Mouse (Mus musculus) heart, embryonic 15.5 days (tissue): ENCODE data around the gene Dhx37. TPM values are rescaled to one million over a fixed set of nuclear protein-coding genes. Genes with fewer than 3 reads are reported as not detected.
"Not testable (repeated sequence)": the region's sequence is repeated elsewhere in the genome, so short reads cannot be mapped to it uniquely, and the experiment has no call there.

Source experiments
- ATAC-seq: fragments of 200-750 bp; cut with Nextera tagmentation; replicated peaks from 2 replicates; pipeline ENCODE4 v1.8.0; 2017; ENCODE audit warnings: low read depth, moderate TSS enrichment; ENCODE audit not compliant: insufficient number of reproducible peaks, insufficient read depth, low FRiP score
- H3K27ac ChIP-seq: fragments of 300-500 bp; sonication (generic); 2 replicates; pipeline ENCODE4 v1.5.1; 2015; ENCODE audit warnings: mild to moderate bottlenecking, inconsistent platforms
- H3K27me3 ChIP-seq: fragments of 300-500 bp; sonication (generic); 2 replicates; pipeline ENCODE4 v1.6.1; 2015; ENCODE audit warnings: inconsistent platforms
- H3K36me3 ChIP-seq: fragments of 300-500 bp; sonication (generic); 2 replicates; pipeline ENCODE4 v1.6.1; 2015; ENCODE audit warnings: mild to moderate bottlenecking, inconsistent platforms
- H3K4me1 ChIP-seq: fragments of 300-500 bp; sonication (generic); replicated peaks from 2 replicates; pipeline ENCODE4 v1.6.1; 2015; ENCODE audit warnings: inconsistent platforms
- H3K4me2 ChIP-seq: fragments of 300-500 bp; sonication (generic); 2 replicates; pipeline ENCODE4 v1.6.1; 2015; ENCODE audit warnings: inconsistent platforms, mild to moderate bottlenecking, moderate library complexity
- H3K4me3 ChIP-seq: fragments of 300-500 bp; sonication (generic); 2 replicates; pipeline ENCODE4 v1.5.1; 2015; ENCODE audit warnings: mild to moderate bottlenecking, inconsistent platforms
- H3K9ac ChIP-seq: fragments of 300-500 bp; sonication (generic); 2 replicates; pipeline ENCODE4 v1.6.1; 2015; ENCODE audit warnings: mild to moderate bottlenecking, inconsistent platforms
- H3K9me3 ChIP-seq: fragments of 300-500 bp; sonication (generic); replicated peaks from 2 replicates; pipeline ENCODE4 v1.6.1; 2016; ENCODE audit warnings: inconsistent platforms
- WGBS: fragments of 180-500 bp; shearing (Covaris S2); methylation state at CpG from one replicate; pipeline ENCODE4 v1.1.7; 2015; ENCODE audit warnings: mixed read lengths; 5-methylcytosine and 5-hydroxymethylcytosine counted together
- polyA plus RNA-seq: library from polyadenylated mRNA; unstranded; fragments of >200 nt; fragmentation: Nextera tagmentation; extraction: Ambion mirVana; gene quantifications from 2 replicates; pipeline ENCODE4 v1.2.1, GENCODE M21; 2015

Dhx37 gene
- polyA plus RNA-seq, 1 experiment from 2014 or later: 7.0 TPM

GRCm38 (mm10) chr5:125426343-125426742, 7.6 kb downstream of the Dhx37 start:
- peak overlapping the region; percentile 53 for H3K27ac ChIP-seq
- no peak overlapping the region for H3K9ac ChIP-seq
- WGBS: 74% methylated on average over 10 of the region's 10 CpGs

DNA sequence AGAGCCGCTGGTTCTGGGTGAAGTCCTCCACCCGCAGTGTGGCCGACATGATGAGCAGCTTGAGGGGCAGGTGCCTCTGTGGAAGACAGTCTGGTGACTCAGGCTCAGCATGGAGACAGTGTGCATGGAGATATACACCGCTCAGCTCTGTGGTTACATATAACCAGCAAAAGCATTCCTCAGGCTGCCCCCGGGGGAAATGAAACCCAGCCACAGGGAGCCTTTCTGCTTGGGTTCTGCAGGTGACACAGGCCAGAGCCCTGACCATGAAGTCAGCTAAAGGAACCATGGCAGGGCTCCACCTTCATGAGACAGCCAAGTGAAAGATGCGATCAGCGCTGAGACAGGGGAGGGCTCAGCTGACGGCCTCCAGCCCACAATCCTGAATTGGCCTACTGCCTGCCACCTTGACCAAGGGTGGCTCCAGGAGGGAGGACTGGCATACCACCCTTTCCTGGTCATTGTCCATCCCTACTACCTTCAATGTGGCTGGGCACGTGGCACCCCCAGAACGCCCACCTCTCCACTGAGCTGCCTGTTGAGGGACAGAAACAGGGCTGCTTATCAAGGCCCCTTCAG, 8.1 kb downstream of the Dhx37 start:
- peaks cover 90% of the 10 kb centered on the region for H3K36me3 ChIP-seq
- WGBS: 90% methylated on average over 10 of the region's 10 CpGs
- peak overlapping the region; percentile 53 for H3K27ac ChIP-seq
- no peak overlapping the region for H3K4me3 ChIP-seq
- H3K9me3 ChIP-seq: no peaks in the 10 kb centered on the region
- no peak for ATAC-seq
- no peaks in the 10 kb centered on the region for H3K27me3 ChIP-seq
- no peak overlapping the region for H3K9ac ChIP-seq
- H3K4me2 ChIP-seq: no peak overlapping the region
- 0 out of 2 replicates have a peak, but pooled peaks cover 7% of the 10 kb centered on the region for H3K4me1 ChIP-seq

More at GRCm38 (mm10) chr5:125426343-125426742, 7.6 kb downstream of the Dhx37 start:
- peak; percentile 33; the same call in 1 of the 2 replicates for ATAC-seq
- H3K27me3 ChIP-seq: no peaks in the 10 kb centered on the region
- H3K9me3 ChIP-seq: no peaks in the 10 kb centered on the region
- 0 out of 2 replicates have a peak, but pooled peaks cover 7% of the 10 kb centered on the region for H3K4me1 ChIP-seq
- no peak overlapping the region for H3K4me2 ChIP-seq
- peaks cover 90% of the 10 kb centered on the region for H3K36me3 ChIP-seq
- no peak overlapping the region for H3K4me3 ChIP-seq

DNA sequence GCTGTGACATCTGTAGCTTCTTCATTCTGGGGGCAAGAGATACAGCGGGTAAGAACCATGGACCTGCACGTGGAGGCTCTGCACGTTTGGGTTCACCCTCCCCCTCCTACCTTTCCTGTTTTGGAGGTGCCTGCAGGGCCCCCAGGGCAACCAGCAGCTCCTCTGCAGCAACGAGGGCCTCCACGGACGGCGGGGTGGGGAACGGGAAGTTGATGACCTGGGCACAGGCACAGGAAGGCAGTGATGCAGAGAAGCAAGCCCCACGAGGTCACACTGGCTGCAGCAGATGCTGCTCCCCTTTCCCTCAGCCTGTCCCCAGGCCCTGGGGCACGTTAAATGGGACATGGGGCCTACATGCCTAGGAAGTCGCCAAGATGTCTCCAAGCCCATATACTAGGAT, 14.8 kb downstream of the Dhx37 start:
- WGBS: 82% methylated on average over 11 of the region's 11 CpGs
- no peaks in the 10 kb centered on the region for H3K9me3 ChIP-seq
- peaks cover 92% of the 10 kb centered on the region for H3K36me3 ChIP-seq
- H3K9ac ChIP-seq: no peak overlapping the region
- no peaks in the 10 kb centered on the region for H3K27me3 ChIP-seq
- H3K27ac ChIP-seq: no peak overlapping the region
- H3K4me3 ChIP-seq: no peak overlapping the region
- no peak overlapping the region for H3K4me2 ChIP-seq
- no peaks in the 10 kb centered on the region for H3K4me1 ChIP-seq
- no peak for ATAC-seq

- WGBS: 93% methylated on average over 12 of the region's 12 CpGs
- Histone ChIP-seq H3K4me2 (no peak overlapping the region), H3K36me3 (peaks cover 87% of the 10 kb centered on the region), H3K4me3 (no peak overlapping the region), H3K27me3 (no peaks in the 10 kb centered on the region), H3K9ac (no peak overlapping the region), H3K9me3 (no peaks in the 10 kb centered on the region), H3K27ac (no peak overlapping the region), H3K4me1 (no peaks in the 10 kb centered on the region)
- no peak for ATAC-seq
These were observed 15.3 kb downstream of the Dhx37 start for GRCm38 (mm10) chr5:125418636-125419035.

- 86% methylated on average over 8 of the region's 8 CpGs for WGBS
These were observed 17.7 kb downstream of the Dhx37 start for GRCm38 (mm10) chr5:125416183-125416582.

GRCm38 (mm10) chr5:125413763-125414162, 20.2 kb downstream of the Dhx37 start:
- WGBS: 41% methylated on average over 4 of the region's 4 CpGs

More at GRCm38 (mm10) chr5:125416183-125416582, 17.7 kb downstream of the Dhx37 start:
- Histone ChIP-seq H3K9ac (no peak overlapping the region), H3K27me3 (no peaks in the 10 kb centered on the region), H3K4me3 (no peak overlapping the region), H3K27ac (no peak overlapping the region), H3K36me3 (peaks cover 64% of the 10 kb centered on the region), H3K4me2 (no peak overlapping the region), H3K9me3 (no peaks in the 10 kb centered on the region), H3K4me1 (no peaks in the 10 kb centered on the region)
- ATAC-seq: no peak

GRCm38 (mm10) chr5:125412536-125412935, 21.4 kb downstream of the Dhx37 start:
- H3K9ac ChIP-seq, H3K4me3 ChIP-seq, ATAC-seq, H3K27ac ChIP-seq, H3K4me2 ChIP-seq, H3K9me3 ChIP-seq, H3K27me3 ChIP-seq: not testable (repeated sequence)
- Histone ChIP-seq H3K4me1 (peaks cover 11% of the 10 kb centered on the region), H3K36me3 (peaks cover 31% of the 10 kb centered on the region)
- WGBS: 87% methylated on average over 8 of the region's 8 CpGs

More at GRCm38 (mm10) chr5:125413763-125414162, 20.2 kb downstream of the Dhx37 start:
- no peak overlapping the region for H3K9ac ChIP-seq
- H3K9me3 ChIP-seq: no peaks in the 10 kb centered on the region
- H3K36me3 ChIP-seq: peaks cover 43% of the 10 kb centered on the region
- H3K4me3 ChIP-seq: no peak overlapping the region
- H3K4me2 ChIP-seq: no peak overlapping the region
- peak overlapping the region; percentile 75 for H3K27ac ChIP-seq
- no peaks in the 10 kb centered on the region for H3K27me3 ChIP-seq
- ATAC-seq: peak; percentile 41
- H3K4me1 ChIP-seq: peaks cover 9% of the 10 kb centered on the region; the same call in 1 of the 2 replicates

DNA sequence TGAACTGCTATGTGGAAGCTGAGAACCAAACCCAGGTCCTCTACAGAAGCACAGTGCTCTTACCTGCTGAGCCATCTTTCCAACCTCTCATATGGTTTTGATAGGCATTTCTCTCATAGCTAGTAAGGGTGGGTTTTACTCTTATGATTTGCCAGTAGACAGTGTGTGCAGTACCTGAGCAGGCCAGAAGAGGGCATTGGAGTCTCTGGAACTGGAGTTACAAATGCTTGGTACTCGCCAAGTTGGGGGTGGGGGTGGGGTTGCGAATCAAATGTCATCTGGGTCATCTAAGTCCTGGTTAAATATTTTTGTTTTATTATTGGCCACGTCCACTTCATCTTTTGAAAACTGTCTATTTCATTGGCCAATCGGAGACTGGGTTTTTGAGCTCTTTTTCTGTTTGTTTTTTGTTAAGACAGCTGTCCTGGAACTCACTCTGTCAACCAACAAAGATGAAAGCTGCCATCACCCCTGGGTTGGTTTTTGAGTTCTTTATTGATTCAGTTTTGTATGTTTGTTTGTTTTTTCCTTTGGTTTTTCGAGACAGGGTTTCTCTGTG, 21.9 kb downstream of the Dhx37 start:
- WGBS: 61% methylated on average over 5 of the region's 5 CpGs
- no peak for ATAC-seq
- no peak overlapping the region for H3K27ac ChIP-seq

DNA sequence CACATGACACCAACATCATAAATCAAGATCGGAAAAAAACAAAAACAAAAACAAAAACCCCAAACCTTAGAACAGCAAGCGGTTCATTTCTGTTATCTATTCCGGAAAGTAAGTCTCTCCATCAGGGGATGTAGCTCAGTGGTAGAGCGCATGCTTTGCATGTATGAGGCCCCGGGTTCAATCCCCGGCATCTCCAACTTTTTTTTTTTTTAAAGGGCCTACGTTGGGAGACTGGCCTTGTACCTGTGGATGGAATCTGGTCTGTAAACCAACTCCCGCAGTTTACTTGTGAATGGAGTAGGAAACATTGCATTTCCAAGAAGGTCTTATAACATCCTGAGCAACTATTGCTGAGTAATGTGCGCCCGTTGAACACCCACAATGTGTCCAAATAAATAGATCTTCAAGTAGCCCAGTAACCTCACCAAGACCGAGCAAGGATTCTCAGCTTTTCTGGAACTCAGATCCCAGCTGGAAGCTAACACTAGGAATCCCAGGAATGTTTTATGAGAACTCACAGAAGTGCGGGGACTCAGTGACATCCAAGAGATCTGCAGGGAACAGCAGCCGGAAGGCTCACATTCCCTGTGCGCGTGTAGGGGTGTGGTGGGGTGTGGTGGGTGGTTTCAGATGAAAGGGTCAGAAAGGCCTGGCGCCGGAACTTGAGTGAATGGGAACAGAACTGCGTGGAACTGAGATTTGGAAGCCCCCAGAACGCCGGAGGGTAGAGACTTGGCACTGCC, 24.4 kb downstream of the Dhx37 start:
- Histone ChIP-seq H3K27me3 (no peaks in the 10 kb centered on the region), H3K4me3 (peak overlapping the region; percentile 42), H3K9me3 (no peaks in the 10 kb centered on the region), H3K4me2 (peak overlapping the region; percentile 50), H3K9ac (no peak overlapping the region), H3K27ac (no peak overlapping the region), H3K4me1 (peaks cover 23% of the 10 kb centered on the region), H3K36me3 (peaks cover 1% of the 10 kb centered on the region)
- ATAC-seq: no peak
- 14% methylated on average over 20 of the region's 20 CpGs for WGBS

More for the DNA sequence above, 21.9 kb downstream of the Dhx37 start:
- Histone ChIP-seq H3K4me3 (no peak overlapping the region), H3K9ac (no peak overlapping the region), H3K36me3 (peaks cover 26% of the 10 kb centered on the region), H3K4me1 (peaks cover 16% of the 10 kb centered on the region), H3K9me3 (no peaks in the 10 kb centered on the region), H3K4me2 (no peak overlapping the region), H3K27me3 (no peaks in the 10 kb centered on the region)

DNA sequence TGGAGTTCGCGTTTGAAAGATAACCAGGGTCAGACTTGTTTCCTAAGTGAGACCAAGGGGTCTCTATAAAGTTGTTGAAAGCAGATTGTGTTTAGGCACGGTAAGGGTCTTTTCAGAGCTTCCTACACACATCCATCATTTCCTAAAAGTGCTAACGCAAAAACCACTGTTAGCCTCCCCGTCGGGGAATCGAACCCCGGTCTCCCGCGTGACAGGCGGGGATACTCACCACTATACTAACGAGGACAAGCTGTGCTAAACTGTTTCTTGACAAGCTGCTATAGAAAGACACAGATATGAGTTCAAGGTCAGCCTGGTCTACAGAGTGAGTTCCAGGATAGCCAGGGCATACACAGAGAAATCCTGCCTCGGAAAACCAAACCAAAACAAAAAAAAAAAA, 25.1 kb downstream of the Dhx37 start:
- 2% methylated on average over 13 of the region's 13 CpGs for WGBS
- peaks cover 24% of the 10 kb centered on the region for H3K4me1 ChIP-seq
- H3K9ac ChIP-seq: no peak overlapping the region

GRCm38 (mm10) chr5:125407910-125408575, 25.9 kb downstream of the Dhx37 start:
- peak overlapping the region; percentile 19; the same call in 1 of the 2 replicates for H3K4me2 ChIP-seq
- no peaks in the 10 kb centered on the region for H3K27me3 ChIP-seq
- peaks cover 29% of the 10 kb centered on the region for H3K4me1 ChIP-seq
- WGBS: 73% methylated on average over 14 of the region's 14 CpGs
- H3K36me3 ChIP-seq: no peaks in the 10 kb centered on the region
- no peak overlapping the region for H3K4me3 ChIP-seq
- no peak overlapping the region for H3K9ac ChIP-seq
- 0 out of 2 replicates have a peak overlapping the region, but pooled peaks have one; percentile 25 for H3K27ac ChIP-seq
- no peaks in the 10 kb centered on the region for H3K9me3 ChIP-seq
- no peak for ATAC-seq

More for the DNA sequence above, 25.1 kb downstream of the Dhx37 start:
- Histone ChIP-seq H3K36me3 (no peaks in the 10 kb centered on the region), H3K27ac (peak overlapping the region; percentile 19; the same call in 1 of the 2 replicates), H3K4me3 (peak overlapping the region; percentile 42), H3K27me3 (no peaks in the 10 kb centered on the region), H3K9me3 (no peaks in the 10 kb centered on the region), H3K4me2 (peak overlapping the region; percentile 50)
- no peak; the same call in 1 of the 2 replicates for ATAC-seq
